Mouse (Mus musculus) kidney, embryonic 16.5 days (tissue): ENCODE measurements around the gene Tnpo2. TPM values are rescaled to one million over a fixed set of nuclear protein-coding genes. Genes with fewer than 3 reads are reported as not detected.
A peak's percentile ranks its signal among the peaks of the same experiment; 100 is the strongest.

Experiments used
- ATAC-seq: fragments of 200-750 bp; cut with Nextera tagmentation; 2 replicates; pipeline ENCODE4 v1.8.0; 2017; ENCODE audit warnings: moderate TSS enrichment; ENCODE audit not compliant: low FRiP score, low TSS enrichment
- H3K27ac ChIP-seq: fragments of 300-500 bp; sonication (generic); 2 replicates; pipeline ENCODE4 v1.5.1; 2014; ENCODE audit warnings: low read length
- H3K27me3 ChIP-seq: fragments of 300-500 bp; sonication (generic); 2 replicates; pipeline ENCODE4 v1.6.1; 2014; ENCODE audit warnings: low read length, control low read depth, mixed read lengths; ENCODE audit not compliant: insufficient read depth
- H3K36me3 ChIP-seq: fragments of 300-500 bp; sonication (generic); 2 replicates; pipeline ENCODE4 v1.6.1; 2014; ENCODE audit warnings: low read length, control low read depth, mixed read lengths; ENCODE audit not compliant: insufficient read depth
- H3K4me1 ChIP-seq: fragments of 300-500 bp; sonication (generic); 2 replicates; pipeline ENCODE4 v1.6.1; 2014; ENCODE audit warnings: low read length, control low read depth, mixed read lengths; ENCODE audit not compliant: insufficient read depth
- H3K4me2 ChIP-seq: fragments of 300-500 bp; sonication (generic); replicated peaks from 2 replicates; pipeline ENCODE4 v1.6.1; 2014; ENCODE audit warnings: low read depth, low read length
- H3K4me3 ChIP-seq: fragments of 300-500 bp; sonication (generic); 2 replicates; pipeline ENCODE4 v1.5.1; 2014; ENCODE audit warnings: mild to moderate bottlenecking, low read length
- H3K9ac ChIP-seq: fragments of 300-500 bp; sonication (generic); replicated peaks from 2 replicates; pipeline ENCODE4 v1.6.1; 2014; ENCODE audit warnings: low read length
- H3K9me3 ChIP-seq: fragments of 300-500 bp; sonication (generic); 2 replicates; pipeline ENCODE4 v1.6.1; 2016; ENCODE audit warnings: low read length, control low read depth
- WGBS: fragments of 180-500 bp; shearing (Covaris S2); extraction: QIAGEN DNeasy Blood & Tissue Kit; methylation state at CpG from one replicate; pipeline ENCODE4 v1.1.7; 2014; 5-methylcytosine and 5-hydroxymethylcytosine counted together
- polyA plus RNA-seq: library from polyadenylated mRNA; unstranded; fragments of >200 nt; fragmentation: Nextera tagmentation; extraction: Ambion mirVana; gene quantifications from 2 replicates; pipeline ENCODE4 v1.2.1, GENCODE M21; 2015

Tnpo2 gene
- polyA plus RNA-seq, result 27.5 and 28.4 TPM in 2 replicates

- Histone ChIP-seq H3K9me3 (no peaks in the 10 kb centered on the region), H3K27ac (peak within 1 kb of the TSS; percentile 100), H3K4me3 (peak within 1 kb of the TSS; percentile 87), H3K27me3 (no peaks in the 10 kb centered on the region), H3K36me3 (peaks cover 24% of the 10 kb centered on the region), H3K4me1 (peaks cover 26% of the 10 kb centered on the region), H3K4me2 (peak within 1 kb of the TSS; percentile 92), H3K9ac (peak within 1 kb of the TSS; percentile 96)
- under 1% methylated on average over 59 of the region's 59 CpGs for WGBS
- ATAC-seq, result peak; percentile 92
These were observed at the start of gene Tnpo2 for GRCm38 (mm10) chr8:85036718-85037365. TSS of gene Tnpo2 (plus strand) at chr8:85036915.

GRCm38 (mm10) chr8:84987388-84987787 is 49.3 kb upstream of the Tnpo2 start:
- no peak overlapping the region for H3K9ac ChIP-seq
- peaks cover 48% of the 10 kb centered on the region for H3K4me1 ChIP-seq
- no peak overlapping the region for H3K4me3 ChIP-seq
- no peak for ATAC-seq
- no peaks in the 10 kb centered on the region for H3K9me3 ChIP-seq
- no peaks in the 10 kb centered on the region for H3K27me3 ChIP-seq
- H3K27ac ChIP-seq, result no peak overlapping the region
- H3K4me2 ChIP-seq, result no peak overlapping the region
- no peaks in the 10 kb centered on the region for H3K36me3 ChIP-seq
- 81% methylated on average over 5 of the region's 5 CpGs for WGBS

GRCm38 (mm10) chr8:84987903-84988302 is 48.8 kb upstream of the Tnpo2 start:
- no peaks in the 10 kb centered on the region for H3K9me3 ChIP-seq
- peaks cover 43% of the 10 kb centered on the region for H3K4me1 ChIP-seq
- H3K27me3 ChIP-seq, result no peaks in the 10 kb centered on the region
- no peak overlapping the region for H3K4me3 ChIP-seq
- H3K4me2 ChIP-seq, result no peak overlapping the region
- no peak for ATAC-seq
- H3K9ac ChIP-seq, result no peak overlapping the region
- WGBS, result 63% methylated on average over 2 of the region's 2 CpGs
- H3K27ac ChIP-seq, result no peak overlapping the region
- no peaks in the 10 kb centered on the region for H3K36me3 ChIP-seq

GRCm38 (mm10) chr8:84989311-84989731 is 47.4 kb upstream of the Tnpo2 start:
- H3K4me2 ChIP-seq, result peak overlapping the region; percentile 96
- H3K9me3 ChIP-seq, result no peaks in the 10 kb centered on the region
- peaks cover 36% of the 10 kb centered on the region for H3K4me1 ChIP-seq
- H3K4me3 ChIP-seq, result peak overlapping the region; percentile 65
- peak; percentile 9 for ATAC-seq
- H3K27ac ChIP-seq, result peak overlapping the region; percentile 78
- peak overlapping the region; percentile 50 for H3K9ac ChIP-seq
- no peaks in the 10 kb centered on the region for H3K27me3 ChIP-seq
- no peaks in the 10 kb centered on the region for H3K36me3 ChIP-seq
- 5% methylated on average over 15 of the region's 15 CpGs for WGBS

GRCm38 (mm10) chr8:84989810-84990209 is 46.9 kb upstream of the Tnpo2 start:
- H3K36me3 ChIP-seq, result no peaks in the 10 kb centered on the region
- H3K27me3 ChIP-seq, result no peaks in the 10 kb centered on the region
- WGBS, result 0% methylated on average over 15 of the region's 15 CpGs
- H3K9me3 ChIP-seq, result no peaks in the 10 kb centered on the region
- peak overlapping the region; percentile 87 for H3K9ac ChIP-seq
- peaks cover 31% of the 10 kb centered on the region for H3K4me1 ChIP-seq
- peak overlapping the region; percentile 96 for H3K4me2 ChIP-seq
- H3K27ac ChIP-seq, result peak overlapping the region; percentile 93
- peak overlapping the region; percentile 65 for H3K4me3 ChIP-seq
- peak; percentile 64 for ATAC-seq

GRCm38 (mm10) chr8:84990349-84990748 is 46.4 kb upstream of the Tnpo2 start, which contains the start of gene Hook2:
TSS of gene Hook2 (plus strand) at chr8:84990603.
- Histone ChIP-seq H3K27me3 (no peaks in the 10 kb centered on the region), H3K4me3 (peak within 1 kb of the TSS; percentile 65), H3K4me2 (peak within 1 kb of the TSS; percentile 96), H3K27ac (peak within 1 kb of the TSS; percentile 93), H3K4me1 (peaks cover 26% of the 10 kb centered on the region), H3K9me3 (no peaks in the 10 kb centered on the region), H3K9ac (peak within 1 kb of the TSS; percentile 87), H3K36me3 (no peaks in the 10 kb centered on the region)
- 0% methylated on average over 28 of the region's 28 CpGs for WGBS
- ATAC-seq, result peak; percentile 92

GRCm38 (mm10) chr8:84990836-84991235 is 45.9 kb upstream of the Tnpo2 start:
- Histone ChIP-seq H3K4me2 (peak overlapping the region; percentile 96), H3K36me3 (no peaks in the 10 kb centered on the region), H3K9me3 (no peaks in the 10 kb centered on the region), H3K4me1 (peaks cover 23% of the 10 kb centered on the region), H3K9ac (peak overlapping the region; percentile 87), H3K27me3 (no peaks in the 10 kb centered on the region), H3K27ac (peak overlapping the region; percentile 93), H3K4me3 (peak overlapping the region; percentile 65)
- 2% methylated on average over 15 of the region's 15 CpGs for WGBS
- peak; percentile 66 for ATAC-seq

- H3K4me1 ChIP-seq, result peaks cover 16% of the 10 kb centered on the region
- no peak overlapping the region for H3K9ac ChIP-seq
- H3K27me3 ChIP-seq, result no peaks in the 10 kb centered on the region
- no peaks in the 10 kb centered on the region for H3K36me3 ChIP-seq
- H3K4me3 ChIP-seq, result no peak overlapping the region
- H3K27ac ChIP-seq, result no peak overlapping the region
- no peak for ATAC-seq
- no peak overlapping the region for H3K4me2 ChIP-seq
- no peaks in the 10 kb centered on the region for H3K9me3 ChIP-seq
- WGBS, result 93% methylated on average over 9 of the region's 9 CpGs
These were observed 42.3 kb upstream of the Tnpo2 start for GRCm38 (mm10) chr8:84994375-84994774.

- ATAC-seq, result no peak
- peaks cover 12% of the 10 kb centered on the region for H3K4me1 ChIP-seq
- WGBS, result 19% methylated on average over 25 of the region's 25 CpGs
- no peak overlapping the region for H3K4me3 ChIP-seq
- H3K27ac ChIP-seq, result no peak overlapping the region
- H3K27me3 ChIP-seq, result no peaks in the 10 kb centered on the region
- no peak overlapping the region for H3K9ac ChIP-seq
- no peaks in the 10 kb centered on the region for H3K36me3 ChIP-seq
- H3K9me3 ChIP-seq, result no peaks in the 10 kb centered on the region
- no peak overlapping the region for H3K4me2 ChIP-seq
These were observed 41.0 kb upstream of the Tnpo2 start for GRCm38 (mm10) chr8:84995680-84996079.

GRCm38 (mm10) chr8:84996978-84997377 is 39.7 kb upstream of the Tnpo2 start:
- Histone ChIP-seq H3K36me3 (0 out of 2 replicates have a peak, but pooled peaks cover 4% of the 10 kb centered on the region), H3K9me3 (no peaks in the 10 kb centered on the region), H3K9ac (no peak overlapping the region), H3K4me2 (no peak overlapping the region), H3K27ac (no peak overlapping the region), H3K4me3 (no peak overlapping the region), H3K4me1 (peaks cover 6% of the 10 kb centered on the region), H3K27me3 (no peaks in the 10 kb centered on the region)
- no peak for ATAC-seq
- 83% methylated on average over 5 of the region's 5 CpGs for WGBS
